Mouse (Mus musculus) MEL (cell line): ENCODE results near the gene Emilin3. TPM values are rescaled to one million over a fixed set of nuclear protein-coding genes. Genes with fewer than 3 reads are reported as not detected.

Experiments
- DNase-seq: peaks from one replicate; pipeline ENCODE4 v3.0.0; 2011; ENCODE audit warnings: low read depth, low spot score
- H3K27ac ChIP-seq: 2 replicates; pipeline ENCODE4 v1.5.1; 2012; ENCODE audit warnings: low read depth, mild to moderate bottlenecking, control low read depth, low read length, moderate library complexity; ENCODE audit not compliant: control insufficient read depth
- H3K27me3 ChIP-seq, 2 experiments: fragments of 150-350 bp in 1 of 2; sonication (generic) in 1 of 2; 2 replicates each; pipeline ENCODE4 v1.6.1; 2012; ENCODE audit warnings: low read length in 2 of 2, mild to moderate bottlenecking in 2 of 2, improper control_type of control experiment in 1 of 2, moderate library complexity in 1 of 2; ENCODE audit not compliant: insufficient read depth in 2 of 2, control insufficient read depth in 1 of 2
- H3K36me3 ChIP-seq, 2 experiments: 2 replicates each; pipeline ENCODE4 v1.6.1; 2012 to 2014; ENCODE audit warnings: low read length in 2 of 2, improper control_type of control experiment in 1 of 2, inconsistent platforms in 1 of 2, mild to moderate bottlenecking in 1 of 2; ENCODE audit not compliant: insufficient read depth in 2 of 2, control insufficient read depth in 1 of 2
- H3K4me1 ChIP-seq, 2 experiments: fragments of 150-350 bp in 1 of 2; sonication (generic) in 1 of 2; 2 replicates each; pipeline ENCODE4 v1.6.1; 2012; ENCODE audit warnings: low read length in 2 of 2, improper control_type of control experiment in 1 of 2, mild to moderate bottlenecking in 1 of 2; ENCODE audit not compliant: insufficient read depth in 2 of 2, control insufficient read depth in 1 of 2
- H3K4me3 ChIP-seq, 2 experiments: fragments of 150-350 bp in 1 of 2; sonication (generic) in 1 of 2; 2 replicates each; pipeline ENCODE4 v1.5.1; 2012; ENCODE audit warnings: low read depth in 2 of 2, low read length in 2 of 2, mild to moderate bottlenecking in 2 of 2, moderate library complexity in 2 of 2, control low read depth in 1 of 2, improper control_type of control experiment in 1 of 2; ENCODE audit not compliant: control insufficient read depth in 1 of 2, insufficient read depth in 1 of 2
- H3K79me2 ChIP-seq: 2 replicates; pipeline ENCODE4 v1.6.1; 2012; ENCODE audit warnings: mild to moderate bottlenecking, low read length, moderate library complexity; ENCODE audit not compliant: control insufficient read depth, poor library complexity, insufficient read depth
- H3K9ac ChIP-seq: 2 replicates; pipeline ENCODE4 v1.6.1; 2012; ENCODE audit warnings: low read depth, mild to moderate bottlenecking, control low read depth, low read length, moderate library complexity; ENCODE audit not compliant: control insufficient read depth, poor library complexity, severe bottlenecking
- H3K9me3 ChIP-seq: fragments of 150-350 bp; sonication (generic); replicated peaks from 2 replicates; pipeline ENCODE4 v1.6.1; 2012; ENCODE audit warnings: mild to moderate bottlenecking, low read length, improper control_type of control experiment, moderate library complexity; ENCODE audit not compliant: insufficient read depth
- BHLHE40 ChIP-seq: IDR thresholded peaks from 2 replicates; pipeline ENCODE4 v1.6.1; 2012; ENCODE audit warnings: low read depth, mild to moderate bottlenecking, inconsistent platforms, low read length, improper control_type of control experiment, borderline replicate concordance
- ELF1 ChIP-seq: IDR thresholded peaks from 2 replicates; pipeline ENCODE4 v1.6.1; 2014; ENCODE audit warnings: low read depth, mild to moderate bottlenecking, inconsistent platforms, low read length, improper control_type of control experiment, moderate library complexity
- EP300 ChIP-seq, 2 experiments: IDR thresholded peaks; 2 replicates each; pipeline ENCODE4 v1.6.1; 2011; ENCODE audit warnings: improper control_type of control experiment in 2 of 2, low read length in 2 of 2, low read depth in 1 of 2, mild to moderate bottlenecking in 1 of 2
- GABPA ChIP-seq: IDR thresholded peaks from 2 replicates; pipeline ENCODE4 v1.6.1; 2012; ENCODE audit warnings: low read depth, mild to moderate bottlenecking, inconsistent platforms, low read length, improper control_type of control experiment, moderate library complexity
- GATA1 ChIP-seq: IDR thresholded peaks from 2 replicates; pipeline ENCODE4 v1.6.1; 2011; ENCODE audit warnings: low read depth, low read length, improper control_type of control experiment
- KAT2A ChIP-seq: conservative IDR thresholded peaks from 2 replicates; pipeline ENCODE4 v1.6.1; 2012; ENCODE audit warnings: low read depth, low read length, improper control_type of control experiment, inconsistent platforms
- MEF2A ChIP-seq: IDR thresholded peaks from 2 replicates; pipeline ENCODE4 v1.6.1; 2014; ENCODE audit warnings: low read depth, mild to moderate bottlenecking, inconsistent platforms, low read length, improper control_type of control experiment; ENCODE audit not compliant: poor library complexity, insufficient replicate concordance, severe bottlenecking; ENCODE audit errors: extremely low read depth
- MYB ChIP-seq: IDR thresholded peaks from 2 replicates; pipeline ENCODE4 v1.6.1; 2011; ENCODE audit warnings: mild to moderate bottlenecking, low read depth, low read length, improper control_type of control experiment
- MYC ChIP-seq: IDR thresholded peaks from 2 replicates; pipeline ENCODE4 v1.6.1; 2011; ENCODE audit warnings: low read depth, mild to moderate bottlenecking, low read length, improper control_type of control experiment, moderate library complexity
- NELFE ChIP-seq: IDR thresholded peaks from 2 replicates; pipeline ENCODE4 v1.6.1; 2011; ENCODE audit warnings: low read depth, low read length, improper control_type of control experiment
- POLR2AphosphoS5 ChIP-seq: IDR thresholded peaks from 2 replicates; pipeline ENCODE4 v1.6.1; 2012; ENCODE audit warnings: low read depth, borderline replicate concordance, mild to moderate bottlenecking, inconsistent platforms, low read length, moderate library complexity, mixed read lengths
- RAD21 ChIP-seq: IDR thresholded peaks from 2 replicates; pipeline ENCODE4 v1.6.1; 2011; ENCODE audit warnings: mild to moderate bottlenecking, low read depth, low read length, improper control_type of control experiment
- TBP ChIP-seq: IDR thresholded peaks from 2 replicates; pipeline ENCODE4 v1.8.0; 2011; ENCODE audit warnings: low read depth, low read length, improper control_type of control experiment
- ZC3H11A ChIP-seq: IDR thresholded peaks from 2 replicates; pipeline ENCODE4 v1.6.1; 2012; ENCODE audit warnings: low read depth, mild to moderate bottlenecking, inconsistent platforms, low read length, improper control_type of control experiment
- ZKSCAN1 ChIP-seq: IDR thresholded peaks from 2 replicates; pipeline ENCODE4 v1.6.1; 2012; ENCODE audit warnings: low read depth, mild to moderate bottlenecking, inconsistent platforms, low read length, improper control_type of control experiment, moderate library complexity
- ZMIZ1 ChIP-seq: IDR thresholded peaks from 2 replicates; pipeline ENCODE4 v1.6.1; 2012; ENCODE audit warnings: low read depth, mild to moderate bottlenecking, inconsistent platforms, low read length, improper control_type of control experiment, moderate library complexity
- ZNF384 ChIP-seq: IDR thresholded peaks from 2 replicates; pipeline ENCODE4 v1.6.1; 2012; ENCODE audit warnings: low read depth, mild to moderate bottlenecking, inconsistent platforms, low read length, improper control_type of control experiment
- polyA plus RNA-seq, 2 experiments: library from polyadenylated mRNA; stranded (reverse) in 1 of 2; unstranded in 1 of 2; fragments of >175 nt in 1 of 2; fragments of >200 nt in 1 of 2; gene quantifications; 2 replicates each; pipeline versions ENCODE4 v1.2.1 to v1.2.4; 2012; ENCODE audit warnings: low replicate concordance in 2 of 2, low read depth in 1 of 2; ENCODE audit not compliant: insufficient read length in 2 of 2, insufficient read depth in 1 of 2, missing spikeins in 1 of 2
- total RNA-seq: library from RNA; depleted of rRNA; stranded (reverse); fragments of 300-350 nt; gene quantifications from 2 replicates; pipeline ENCODE4 v1.2.3, GENCODE M21; 2012

Gene Emilin3
- total and polyA plus RNA-seq, 3 experiments: not detected

- no peak for TF ChIP-seq KAT2A
- no peak for TF ChIP-seq GATA1
Observed at GRCm38 (mm10) chr2:160942443-160942842, 30.3 kb upstream of the Emilin3 start (continued).

- Histone ChIP-seq H3K79me2 (no peaks in the 10 kb centered on the region), H3K27me3 (no peaks in the 10 kb centered on the region), H3K4me3 (no peak overlapping the region), H3K9me3 (no peaks in the 10 kb centered on the region), H3K27ac (no peak overlapping the region), H3K9ac (no peak overlapping the region), H3K36me3 (no peaks in the 10 kb centered on the region), H3K4me1 (no peaks in the 10 kb centered on the region)
- no peak for DNase-seq
- TF ChIP-seq MYB: no peak
- no peak for TF ChIP-seq EP300 (IDR thresholded peaks at IDR 0.05; ENCODE audit: low read depth in 1 of 2, low read length in 2 of 2)
- no peak for TF ChIP-seq GABPA
Observed at GRCm38 (mm10) chr2:160940930-160941709, 29.0 kb upstream of the Emilin3 start.

GRCm38 (mm10) chr2:160934451-160934850 lies 22.3 kb upstream of the Emilin3 start:
- H3K27me3 ChIP-seq: no peaks in the 10 kb centered on the region
- TF ChIP-seq MYC (no peak), RAD21 (no peak), POLR2AphosphoS5 (no peak), TBP (no peak), ZKSCAN1 (no peak), MYB (no peak), BHLHE40 (no peak), ZMIZ1 (no peak), NELFE (no peak), ELF1 (no peak), MEF2A (no peak), GATA1 (no peak), ZC3H11A (no peak), ZNF384 (no peak)
- DNase-seq: no peak
- H3K9me3 ChIP-seq: no peaks in the 10 kb centered on the region
- no peak overlapping the region for H3K4me3 ChIP-seq
- H3K36me3 ChIP-seq: no peaks in the 10 kb centered on the region
- H3K27ac ChIP-seq: no peak overlapping the region
- no peaks in the 10 kb centered on the region for H3K4me1 ChIP-seq
- H3K9ac ChIP-seq: no peak overlapping the region
- H3K79me2 ChIP-seq: no peaks in the 10 kb centered on the region
